Mouse (Mus musculus): ENCODE data around the gene Cmpk1. TPM values are rescaled to one million over a fixed set of nuclear protein-coding genes. Genes with fewer than 3 reads are reported as not detected.
"Not testable (repeated sequence)": the region's sequence is repeated elsewhere in the genome, so short reads cannot be mapped to it uniquely, and the experiment has no call there.

The Cmpk1 gene
- polyA plus RNA-seq, 1 experiment from 2014 or later = 134 TPM

DNA sequence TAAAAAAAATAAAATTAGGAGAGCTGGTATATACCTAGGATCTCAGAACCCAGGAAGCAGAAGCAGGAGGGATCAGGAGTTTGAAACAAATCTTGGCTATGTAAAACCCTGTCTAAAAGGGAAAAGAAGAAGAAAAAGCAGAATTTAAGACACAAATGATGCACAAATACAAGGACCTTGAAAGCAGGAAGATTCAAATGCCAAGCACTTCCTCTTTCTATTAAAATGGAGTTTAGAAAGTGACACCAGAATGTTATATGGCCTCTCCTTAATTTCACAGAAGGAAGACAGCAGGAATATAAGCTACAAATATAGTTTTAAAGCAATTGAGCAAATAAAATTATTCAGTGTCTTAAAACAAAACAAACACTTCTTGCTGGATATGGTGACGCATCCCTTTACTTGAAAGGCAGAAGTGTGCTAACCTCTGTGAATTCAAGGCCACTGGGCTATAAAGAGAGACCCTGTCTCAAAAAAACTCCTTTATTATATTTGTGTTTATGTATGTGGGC, 13.8 kb downstream of the Cmpk1 start:
- no peak overlapping the region for H3K4me3 ChIP-seq
- no peak overlapping the region for H3K9ac ChIP-seq (replicated peaks)
- H3K27me3 ChIP-seq = no peaks in the 10 kb centered on the region
- H3K9me3 ChIP-seq = no peaks in the 10 kb centered on the region
- no peak overlapping the region for H3K27ac ChIP-seq (replicated peaks)
- H3K4me1 ChIP-seq = no peaks in the 10 kb centered on the region
- ATAC-seq (ENCODE audit: low FRiP score, low read depth) = no peak
- 83% methylated on average over 1 of the region's 1 CpGs for WGBS
- peaks cover 7% of the 10 kb centered on the region for H3K36me3 ChIP-seq
- no peak overlapping the region for H3K4me2 ChIP-seq (replicated peaks)

DNA sequence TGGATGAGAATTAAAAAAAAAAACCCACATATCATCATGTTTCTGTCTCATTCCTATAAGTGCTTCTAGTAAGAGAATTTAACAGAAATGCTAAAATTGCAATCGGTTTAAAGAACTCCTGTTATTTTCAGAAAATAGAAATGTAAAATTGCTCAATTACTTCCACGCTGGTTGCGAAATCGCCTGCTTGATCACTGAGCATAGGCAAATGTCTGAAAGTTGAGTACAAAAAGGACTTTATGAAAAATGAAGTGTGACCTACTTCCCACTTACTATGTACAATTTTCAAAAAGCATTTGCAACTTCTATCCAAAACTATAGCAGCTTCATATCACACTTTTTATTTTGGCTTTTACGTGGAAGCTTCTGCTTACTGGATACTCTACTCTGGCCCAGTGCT, 16.3 kb downstream of the Cmpk1 start:
- H3K4me3 ChIP-seq = no peak overlapping the region
- H3K9me3 ChIP-seq = no peaks in the 10 kb centered on the region
- H3K27ac ChIP-seq (replicated peaks) = no peak overlapping the region
- peaks cover 29% of the 10 kb centered on the region for H3K36me3 ChIP-seq
- no peaks in the 10 kb centered on the region for H3K4me1 ChIP-seq
- ATAC-seq (ENCODE audit: low FRiP score, low read depth) = no peak
- 98% methylated on average over 5 of the region's 5 CpGs for WGBS
- H3K4me2 ChIP-seq (replicated peaks) = no peak overlapping the region
- no peak overlapping the region for H3K9ac ChIP-seq (replicated peaks)
- no peaks in the 10 kb centered on the region for H3K27me3 ChIP-seq

DNA sequence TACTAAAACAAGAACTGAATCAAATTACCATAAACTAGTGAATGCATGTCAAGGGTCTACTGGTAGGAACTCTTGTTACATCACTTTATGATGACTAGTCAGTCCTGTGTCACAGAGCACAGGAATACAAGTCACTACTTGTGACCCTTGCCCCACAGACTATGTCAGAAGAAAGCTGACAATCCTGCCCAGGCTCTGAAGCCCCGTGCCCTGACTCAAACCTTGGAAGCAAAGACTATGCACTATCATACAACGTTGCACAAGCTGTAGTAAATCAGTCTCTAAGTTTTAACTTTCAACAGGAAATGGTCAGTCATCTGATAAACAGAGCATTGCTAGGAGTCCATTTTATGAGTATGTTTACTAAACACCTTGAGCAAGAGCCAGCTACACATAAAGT, 26.2 kb downstream of the Cmpk1 start:
- H3K9ac ChIP-seq (replicated peaks); H3K4me3 ChIP-seq; H3K4me2 ChIP-seq (replicated peaks); H3K27ac ChIP-seq (replicated peaks); H3K27me3 ChIP-seq; H3K9me3 ChIP-seq; H3K4me1 ChIP-seq; ATAC-seq (ENCODE audit: low FRiP score, low read depth): not testable (repeated sequence)
- peaks cover 27% of the 10 kb centered on the region for H3K36me3 ChIP-seq
- WGBS = 93% methylated on average over 2 of the region's 2 CpGs

DNA sequence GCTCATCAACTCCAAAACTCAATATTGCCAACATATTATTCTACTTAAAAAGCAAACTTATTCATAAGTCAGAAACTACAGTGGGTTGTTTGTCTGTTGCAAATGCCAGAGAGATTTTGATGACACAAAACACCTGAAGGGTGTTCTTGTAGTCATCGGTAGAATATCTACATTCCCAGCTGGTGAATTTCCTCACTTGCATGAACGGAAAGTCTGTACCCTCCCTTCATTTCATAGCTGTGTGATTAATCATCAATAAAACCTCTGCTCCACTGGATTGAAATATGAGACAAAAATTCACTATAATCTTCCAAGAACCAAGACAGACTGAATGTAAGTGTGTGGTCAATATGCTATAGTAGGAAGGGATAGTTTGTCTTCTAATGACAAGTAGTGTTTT, 27.5 kb downstream of the Cmpk1 start:
- WGBS = 96% methylated on average over 2 of the region's 2 CpGs
- H3K27me3 ChIP-seq = no peaks in the 10 kb centered on the region

DNA sequence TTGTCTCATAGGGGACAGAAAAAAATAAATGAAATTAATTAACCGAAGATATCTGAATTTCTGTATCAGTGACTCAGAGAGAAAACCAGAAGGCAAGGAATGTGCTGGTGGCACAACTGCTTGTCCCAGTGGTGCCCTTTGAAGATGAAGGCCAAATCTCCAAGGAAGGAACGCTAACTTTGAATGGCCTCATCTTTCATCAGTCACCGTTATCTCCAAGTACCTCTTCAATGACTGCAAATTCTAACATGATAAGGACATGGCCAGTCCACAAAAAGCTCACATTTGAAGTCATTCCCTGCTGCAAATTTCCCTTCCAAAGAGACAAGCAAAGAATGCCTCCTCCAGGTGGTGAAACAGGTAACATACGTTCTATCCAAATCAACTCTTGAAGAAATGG, 28.3 kb downstream of the Cmpk1 start:
- Histone ChIP-seq H3K36me3 (peaks cover 12% of the 10 kb centered on the region), H3K9ac (replicated peaks) (no peak overlapping the region), H3K9me3 (no peaks in the 10 kb centered on the region), H3K27me3 (no peaks in the 10 kb centered on the region), H3K4me3 (no peak overlapping the region), H3K4me1 (no peaks in the 10 kb centered on the region), H3K4me2 (replicated peaks) (no peak overlapping the region), H3K27ac (replicated peaks) (no peak overlapping the region)
- ATAC-seq (ENCODE audit: low FRiP score, low read depth) = no peak
- 94% methylated on average over 4 of the region's 4 CpGs for WGBS

More for the DNA sequence above, 27.5 kb downstream of the Cmpk1 start:
- no peaks in the 10 kb centered on the region for H3K4me1 ChIP-seq
- no peak overlapping the region for H3K9ac ChIP-seq (replicated peaks)
- H3K9me3 ChIP-seq = no peaks in the 10 kb centered on the region
- no peak overlapping the region for H3K27ac ChIP-seq (replicated peaks)
- no peak for ATAC-seq (ENCODE audit: low FRiP score, low read depth)
- H3K36me3 ChIP-seq = peaks cover 16% of the 10 kb centered on the region
- no peak overlapping the region for H3K4me2 ChIP-seq (replicated peaks)
- H3K4me3 ChIP-seq = no peak overlapping the region

DNA sequence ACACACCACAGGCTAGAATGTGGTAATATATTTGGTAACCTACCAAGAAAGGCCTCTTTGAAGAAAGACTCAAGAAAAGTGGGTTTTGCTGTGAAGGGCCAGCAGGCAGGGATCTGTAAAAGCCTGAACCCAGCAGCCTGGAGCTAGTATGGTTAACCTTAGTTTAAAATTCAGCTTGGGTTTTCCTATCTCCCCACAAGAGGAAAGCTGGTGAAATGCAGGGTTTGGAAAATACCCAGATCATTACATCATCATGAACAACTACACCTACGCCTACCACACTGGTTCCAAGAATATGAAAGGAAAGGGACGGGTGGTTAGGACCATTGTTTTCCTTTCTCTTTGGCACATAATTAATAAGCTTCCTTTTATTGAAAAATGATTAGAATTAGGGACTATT, 28.8 kb downstream of the Cmpk1 start:
- Histone ChIP-seq H3K27ac (replicated peaks) (no peak overlapping the region), H3K9me3 (no peaks in the 10 kb centered on the region), H3K4me3 (no peak overlapping the region), H3K9ac (replicated peaks) (no peak overlapping the region), H3K4me2 (replicated peaks) (no peak overlapping the region), H3K36me3 (peaks cover 11% of the 10 kb centered on the region), H3K4me1 (no peaks in the 10 kb centered on the region), H3K27me3 (no peaks in the 10 kb centered on the region)
- 93% methylated on average over 2 of the region's 2 CpGs for WGBS
- ATAC-seq (ENCODE audit: low FRiP score, low read depth) = no peak

DNA sequence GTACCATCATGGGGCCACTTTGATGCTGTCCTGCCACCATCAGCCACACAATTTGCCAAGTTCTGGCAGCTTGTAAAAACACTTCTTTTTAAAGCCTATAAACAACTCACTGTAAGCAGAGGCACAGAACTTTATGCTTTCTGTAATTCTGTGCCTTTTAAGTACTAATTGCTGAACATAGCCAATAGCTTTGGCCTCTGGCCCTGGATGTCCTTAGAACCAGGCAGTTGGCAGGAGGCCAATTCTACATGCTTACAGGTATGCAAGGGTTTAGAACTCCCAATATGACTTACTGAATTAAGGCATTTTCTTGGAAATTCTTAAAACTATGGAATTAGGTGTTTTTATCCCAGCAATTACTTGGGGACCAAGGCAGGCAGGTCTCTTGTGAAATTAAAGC, 29.6 kb downstream of the Cmpk1 start:
- ATAC-seq (ENCODE audit: low FRiP score, low read depth) = no peak

DNA sequence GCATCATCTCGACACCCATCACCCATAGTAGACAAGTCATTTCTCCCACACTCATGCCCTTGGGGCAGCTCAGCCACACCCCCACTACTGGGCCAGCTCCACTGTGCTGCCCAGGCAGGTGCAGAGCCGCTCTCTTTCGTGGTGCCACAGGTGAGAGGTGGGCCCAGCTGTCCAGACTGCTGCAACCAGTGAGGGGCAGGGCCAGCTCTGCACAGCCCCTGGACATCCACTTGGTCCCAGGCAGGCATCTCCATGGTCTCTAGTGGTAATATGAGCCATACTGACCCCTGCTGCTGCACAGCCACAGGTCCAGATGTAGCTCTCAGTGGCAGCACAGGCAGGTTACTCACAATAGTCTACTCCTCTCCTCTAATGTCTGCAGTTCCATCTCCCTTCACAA, 33.9 kb downstream of the Cmpk1 start:
- Histone ChIP-seq H3K36me3 (no peaks in the 10 kb centered on the region), H3K4me1 (no peaks in the 10 kb centered on the region), H3K9me3 (no peaks in the 10 kb centered on the region), H3K4me3 (no peak overlapping the region), H3K4me2 (replicated peaks) (no peak overlapping the region), H3K27ac (replicated peaks) (no peak overlapping the region), H3K27me3 (no peaks in the 10 kb centered on the region), H3K9ac (replicated peaks) (no peak overlapping the region)
- WGBS = 95% methylated on average over 3 of the region's 3 CpGs
- peak; percentile 30; the same call in 1 of the 2 replicates for ATAC-seq (ENCODE audit: low FRiP score, low read depth)

More for the DNA sequence above, 29.6 kb downstream of the Cmpk1 start:
- Histone ChIP-seq H3K4me1 (no peaks in the 10 kb centered on the region), H3K9me3 (no peaks in the 10 kb centered on the region), H3K27ac (replicated peaks) (no peak overlapping the region), H3K9ac (replicated peaks) (no peak overlapping the region), H3K36me3 (peaks cover 3% of the 10 kb centered on the region), H3K4me3 (no peak overlapping the region), H3K4me2 (replicated peaks) (no peak overlapping the region), H3K27me3 (no peaks in the 10 kb centered on the region)

DNA sequence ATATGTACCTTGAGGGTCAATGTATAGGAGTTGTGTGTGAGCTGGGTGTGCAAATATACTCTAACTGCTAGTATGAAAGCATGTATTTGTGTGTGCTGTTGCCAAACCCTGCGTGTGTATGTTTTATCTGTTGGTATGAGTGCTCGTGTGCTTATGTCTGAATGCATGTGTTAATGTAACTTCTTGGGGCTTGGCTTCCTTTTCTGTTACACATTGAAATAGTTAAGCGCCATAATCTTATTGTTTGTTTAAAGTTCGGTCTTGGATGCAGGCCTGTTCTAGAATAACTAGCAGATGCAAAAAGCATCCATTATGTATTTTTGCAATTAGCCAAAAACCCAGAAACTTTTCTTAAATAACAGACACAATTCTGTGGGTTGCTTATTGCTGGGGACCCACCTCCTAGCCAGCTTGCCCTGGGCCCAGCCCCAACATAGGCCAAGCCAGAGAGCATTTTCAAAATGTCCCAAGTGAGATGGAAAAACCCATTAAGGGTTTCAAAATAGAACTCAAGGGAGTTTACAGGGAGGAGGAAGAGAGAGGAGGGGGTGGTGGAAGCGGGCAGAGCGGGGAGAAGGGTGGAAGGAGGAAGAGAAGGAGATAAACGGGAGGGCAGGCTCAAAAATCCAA, 39.1 kb downstream of the Cmpk1 start:
- no peaks in the 10 kb centered on the region for H3K36me3 ChIP-seq
- ATAC-seq (ENCODE audit: low FRiP score, low read depth) = peak; percentile 12; the same call in 1 of the 2 replicates
- H3K27me3 ChIP-seq = peaks cover 30% of the 10 kb centered on the region
- 64% methylated on average over 7 of the region's 7 CpGs for WGBS
- H3K9ac ChIP-seq (replicated peaks) = no peak overlapping the region
- H3K9me3 ChIP-seq = no peaks in the 10 kb centered on the region
- H3K4me1 ChIP-seq = 0 out of 2 replicates have a peak, but pooled peaks cover 4% of the 10 kb centered on the region
- no peak overlapping the region for H3K4me3 ChIP-seq
- no peak overlapping the region for H3K27ac ChIP-seq (replicated peaks)
- no peak overlapping the region for H3K4me2 ChIP-seq (replicated peaks)

DNA sequence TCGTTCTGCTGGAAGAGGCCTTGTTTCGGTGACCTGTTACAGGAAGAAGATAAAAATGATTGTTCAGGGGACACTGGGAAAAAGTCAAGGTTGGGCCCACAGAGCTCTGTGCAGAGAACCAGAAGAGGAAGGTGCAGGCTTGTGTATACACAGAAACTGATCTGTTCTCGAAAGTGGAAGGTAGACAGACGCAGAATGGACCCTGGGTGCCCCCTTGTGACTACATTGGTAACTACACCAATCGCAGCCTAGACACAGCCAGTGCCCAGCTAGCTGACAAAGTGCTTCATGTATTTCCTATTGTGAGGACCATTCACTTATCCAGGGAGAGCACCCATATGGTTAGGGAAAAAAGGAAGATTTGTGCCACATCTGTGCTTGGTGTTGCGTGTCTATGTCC, 39.6 kb downstream of the Cmpk1 start:
- Histone ChIP-seq H3K27ac (replicated peaks) (no peak overlapping the region), H3K9me3 (no peaks in the 10 kb centered on the region), H3K4me2 (replicated peaks) (no peak overlapping the region), H3K4me1 (0 out of 2 replicates have a peak, but pooled peaks cover 4% of the 10 kb centered on the region), H3K4me3 (no peak overlapping the region), H3K27me3 (peaks cover 30% of the 10 kb centered on the region), H3K9ac (replicated peaks) (no peak overlapping the region), H3K36me3 (no peaks in the 10 kb centered on the region)
- WGBS = 34% methylated on average over 6 of the region's 6 CpGs
- ATAC-seq (ENCODE audit: low FRiP score, low read depth) = peak; percentile 78

DNA sequence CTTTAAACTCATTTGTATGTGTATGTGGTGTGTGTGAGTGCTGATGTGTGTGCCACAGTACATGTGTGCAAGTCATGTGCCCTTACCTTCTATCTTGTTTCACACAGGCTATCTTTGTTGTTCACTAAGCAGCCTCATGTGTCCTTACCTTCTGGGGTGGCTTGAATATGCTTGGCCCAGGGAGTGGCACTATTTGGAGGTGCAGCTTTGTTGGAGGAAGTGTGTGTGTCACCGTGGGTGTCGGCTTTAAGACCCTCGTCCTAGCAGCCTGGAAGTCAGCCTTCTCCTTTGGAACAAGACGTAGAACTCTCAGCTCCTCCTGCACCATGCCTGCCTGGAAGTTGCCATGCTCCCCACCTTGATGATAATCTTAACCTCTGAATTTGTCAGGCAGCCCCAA, 40.6 kb downstream of the Cmpk1 start:
- Histone ChIP-seq H3K9ac (replicated peaks) (no peak overlapping the region), H3K27me3 (peaks cover 30% of the 10 kb centered on the region), H3K4me1 (peaks cover 8% of the 10 kb centered on the region; the same call in 1 of the 2 replicates), H3K4me3 (no peak overlapping the region), H3K4me2 (replicated peaks) (no peak overlapping the region), H3K9me3 (no peaks in the 10 kb centered on the region), H3K36me3 (no peaks in the 10 kb centered on the region), H3K27ac (replicated peaks) (no peak overlapping the region)
- WGBS = 87% methylated on average over 4 of the region's 4 CpGs
- no peak for ATAC-seq (ENCODE audit: low FRiP score, low read depth)

DNA sequence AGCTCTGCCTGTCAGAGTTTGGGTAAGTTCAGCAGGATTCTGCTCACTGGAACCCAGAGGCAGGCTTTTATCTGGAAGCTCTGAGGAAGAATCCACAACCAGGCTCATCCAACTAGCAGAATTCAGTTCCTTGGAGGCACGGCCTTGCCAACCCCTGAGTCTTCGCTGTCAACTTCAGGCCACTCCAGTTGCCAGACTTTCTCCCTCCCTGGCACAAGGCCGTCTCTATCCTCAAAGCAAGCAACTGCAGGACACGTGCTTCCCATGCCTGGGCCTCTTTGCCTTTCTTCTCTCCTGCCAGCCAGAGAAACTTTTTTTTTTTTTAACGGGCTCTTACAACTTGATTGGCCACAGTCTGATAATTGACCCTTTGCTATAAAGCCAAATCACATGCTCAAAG, 42.0 kb downstream of the Cmpk1 start:
- H3K9me3 ChIP-seq = no peaks in the 10 kb centered on the region
- no peak overlapping the region for H3K4me2 ChIP-seq (replicated peaks)
- WGBS = 37% methylated on average over 5 of the region's 5 CpGs
- H3K27me3 ChIP-seq = peaks cover 30% of the 10 kb centered on the region
- H3K27ac ChIP-seq (replicated peaks) = no peak overlapping the region
- no peak overlapping the region for H3K9ac ChIP-seq (replicated peaks)
- H3K36me3 ChIP-seq = no peaks in the 10 kb centered on the region
- H3K4me1 ChIP-seq = peaks cover 8% of the 10 kb centered on the region; the same call in 1 of the 2 replicates
- no peak for ATAC-seq (ENCODE audit: low FRiP score, low read depth)
- no peak overlapping the region for H3K4me3 ChIP-seq

DNA sequence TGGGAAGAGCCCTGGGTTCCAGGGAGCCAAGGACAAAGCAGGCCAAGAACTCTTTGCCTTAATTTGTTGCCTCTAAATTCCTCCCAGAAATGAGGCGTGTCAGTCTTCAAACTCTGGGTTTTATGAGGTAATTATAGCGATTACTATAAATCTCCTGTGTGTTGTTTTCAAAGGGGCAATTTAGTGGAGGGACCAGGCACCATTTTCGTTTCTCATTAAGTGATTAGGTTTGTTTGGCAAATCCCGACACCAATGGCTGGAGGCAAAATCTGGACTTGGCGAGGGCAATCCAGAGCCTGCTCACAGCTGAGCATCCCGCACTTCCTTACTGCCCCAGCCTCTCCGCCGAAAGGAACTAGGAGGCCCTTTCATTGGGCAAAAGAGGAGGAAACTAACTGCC, 44.5 kb downstream of the Cmpk1 start:
- ATAC-seq (ENCODE audit: low FRiP score, low read depth) = no peak
- Histone ChIP-seq H3K4me3 (no peak overlapping the region), H3K4me1 (peaks cover 8% of the 10 kb centered on the region; the same call in 1 of the 2 replicates), H3K27me3 (peaks cover 40% of the 10 kb centered on the region), H3K36me3 (no peaks in the 10 kb centered on the region), H3K9ac (replicated peaks) (no peak overlapping the region), H3K27ac (replicated peaks) (no peak overlapping the region), H3K4me2 (replicated peaks) (no peak overlapping the region), H3K9me3 (no peaks in the 10 kb centered on the region)
- WGBS = 57% methylated on average over 8 of the region's 8 CpGs
